8 mouse cellular contexts compared by ENCODE assay signal in genomic region chr6:126791964-126792363, GRCm38 (mm10). TPM values are rescaled to one million over a fixed set of nuclear protein-coding genes. Genes with fewer than 3 reads are reported as not detected.
DNase-seq lines count a peak whose midpoint lies in the region; ATAC-seq and TF ChIP-seq lines count a peak whose summit lies in the region.

No protein-coding gene starts in this region.

- no peak overlapping the region for H3K9ac ChIP-seq in neural tube, embryonic 11.5 days (ENCODE audit: low read length)
- no peak overlapping the region for H3K9ac ChIP-seq in lung, embryonic 15.5 days

- H3K36me3 ChIP-seq in neural tube, embryonic 11.5 days (ENCODE audit: control insufficient read depth, insufficient read depth, low read length): no peaks in the 10 kb centered on the region
- H3K36me3 ChIP-seq in kidney, adult 2 months (ENCODE audit: control insufficient read depth, insufficient read depth, low read length): no peaks in the 10 kb centered on the region
- no peaks in the 10 kb centered on the region for H3K36me3 ChIP-seq in lung, embryonic 15.5 days

- no peaks in the 10 kb centered on the region for H3K27me3 ChIP-seq in neural tube, embryonic 11.5 days (ENCODE audit: control insufficient read depth, insufficient read depth, low read length)
- no peaks in the 10 kb centered on the region for H3K27me3 ChIP-seq in kidney, adult 2 months (replicated peaks; ENCODE audit: control insufficient read depth, insufficient read depth, low read length)
- no peaks in the 10 kb centered on the region for H3K27me3 ChIP-seq in lung, embryonic 15.5 days

- H3K4me1 ChIP-seq in neural tube, embryonic 11.5 days (ENCODE audit: control insufficient read depth, insufficient read depth, low read length): no peaks in the 10 kb centered on the region
- H3K4me1 ChIP-seq in embryonic fibroblast, embryonic 13.5 days (ENCODE audit: control insufficient read depth, insufficient read depth, low read length): no peaks in the 10 kb centered on the region
- H3K4me1 ChIP-seq in kidney, adult 2 months (ENCODE audit: control insufficient read depth, insufficient read depth, low read length): no peaks in the 10 kb centered on the region
- H3K4me1 ChIP-seq in lung, embryonic 15.5 days: no peaks in the 10 kb centered on the region

- H3K4me2 ChIP-seq in neural tube, embryonic 11.5 days (ENCODE audit: low read depth): no peak overlapping the region
- H3K4me2 ChIP-seq in lung, embryonic 15.5 days: peak overlapping the region; percentile 46

- H3K9me3 ChIP-seq in neural tube, embryonic 11.5 days (ENCODE audit: control insufficient read depth, low read length): no peaks in the 10 kb centered on the region
- no peaks in the 10 kb centered on the region for H3K9me3 ChIP-seq in lung, embryonic 15.5 days

- no peak overlapping the region for H3K27ac ChIP-seq in neural tube, embryonic 11.5 days (ENCODE audit: low read depth, low read length)
- H3K27ac ChIP-seq in embryonic fibroblast, embryonic 13.5 days (ENCODE audit: insufficient read depth, low read length): no peak overlapping the region
- H3K27ac ChIP-seq in kidney, adult 2 months (ENCODE audit: insufficient read depth, low read depth, low read length): no peak overlapping the region
- H3K27ac ChIP-seq in lung, embryonic 15.5 days: no peak overlapping the region

- TF ChIP-seq CTCF in embryonic fibroblast, embryonic 13.5 days (IDR thresholded peaks at IDR 0.05; ENCODE audit: borderline replicate concordance, insufficient read depth, low read length): peak; percentile 24; the same call in 1 of the 2 replicates
- TF ChIP-seq CTCF in kidney, adult 2 months (conservative IDR thresholded peaks at IDR 0.05; ENCODE audit: insufficient read depth, insufficient read length, low read depth, low read length): peak; percentile 49

- H3K4me3 ChIP-seq in neural tube, embryonic 11.5 days (ENCODE audit: low read depth, low read length): no peak overlapping the region
- H3K4me3 ChIP-seq in embryonic fibroblast, embryonic 13.5 days (ENCODE audit: insufficient read depth, low read length): peak overlapping the region; percentile 30; the same call in 1 of the 2 replicates
- H3K4me3 ChIP-seq in kidney, adult 2 months (ENCODE audit: insufficient read depth, low read depth, low read length): peak overlapping the region; percentile 23; the same call in 1 of the 2 replicates
- H3K4me3 ChIP-seq in lung, embryonic 15.5 days: peak overlapping the region; percentile 28

- 39% methylated on average over 12 of the region's 12 CpGs for WGBS in neural tube, embryonic 11.5 days
- 31% methylated on average over 12 of the region's 12 CpGs for WGBS in kidney, adult 2 months
- WGBS in lung, embryonic 15.5 days: 25% methylated on average over 12 of the region's 12 CpGs

- no peak for TF ChIP-seq POLR2A in embryonic fibroblast, embryonic 13.5 days (IDR thresholded peaks at IDR 0.05; ENCODE audit: low read depth, low read length)
- no peak for TF ChIP-seq POLR2A in kidney, adult 2 months (IDR thresholded peaks at IDR 0.05; ENCODE audit: low read depth, low read length)

- DNase-seq in neural tube, embryonic 11.5 days (ENCODE audit: low spot score): peak; percentile 26
- DNase-seq in neural tube, embryonic 10.5 days (ENCODE audit: extremely low spot score, low spot score): no peak
- peak; percentile 45 for DNase-seq in ZHBTc4 (ENCODE audit: low read depth, low spot score)
- peak; percentile 40 for DNase-seq in kidney, adult 2 months
- DNase-seq in testis, postnatal 10 days (ENCODE audit: low spot score): peak; percentile 45
- no peak for DNase-seq in gastrocnemius, postnatal 10 days

- ATAC-seq in neural tube, embryonic 11.5 days (ENCODE audit: insufficient read depth, low FRiP score, low TSS enrichment): no peak
- ATAC-seq in lung, embryonic 15.5 days (ENCODE audit: borderline replicate concordance, extremely low read depth, low FRiP score, low TSS enrichment): no peak

RNA-seq across cellular contexts. Expression of gene Kcna6, which starts 51.5 kb away (rescaled TPM):
- 7.7 and 10.5 TPM in 2 replicates for polyA plus RNA-seq in neural tube, embryonic 11.5 days (2014; fragmentation: Nextera tagmentation; extraction: Ambion mirVana)
- 1.8 and 2.2 TPM in 2 replicates for polyA plus RNA-seq in embryonic fibroblast, embryonic 13.5 days (2011; ENCODE audit: insufficient read length, low read depth, missing spikeins)
- polyA plus RNA-seq in kidney, adult 2 months (2012; rRNA removed): 0.46 and 0.59 TPM in 2 replicates
- 1.2 and 1.6 TPM in 2 replicates for polyA plus RNA-seq in lung, embryonic 15.5 days (2015; fragmentation: Nextera tagmentation; extraction: Ambion mirVana)
- total RNA-seq in gastrocnemius, postnatal 10 days (2021): 1 to 10 TPM; 3.9 to 4.0 TPM

RNA-seq across cellular contexts. Expression of gene Ndufa9, which starts 57.0 kb away (rescaled TPM):
- 194 and 195 TPM in 2 replicates for polyA plus RNA-seq in neural tube, embryonic 11.5 days (2014; fragmentation: Nextera tagmentation; extraction: Ambion mirVana)
- 81.9 and 85.4 TPM in 2 replicates for polyA plus RNA-seq in embryonic fibroblast, embryonic 13.5 days (2011; ENCODE audit: insufficient read length, low read depth, missing spikeins)
- polyA plus RNA-seq in kidney, adult 2 months (2012; rRNA removed): 280 and 346 TPM in 2 replicates
- 205 and 206 TPM in 2 replicates for polyA plus RNA-seq in lung, embryonic 15.5 days (2015; fragmentation: Nextera tagmentation; extraction: Ambion mirVana)
- 100 to 1,000 TPM; 241 to 292 TPM for total RNA-seq in gastrocnemius, postnatal 10 days (2021)

Comparison
In these comparisons a context has a peak if more than half of its experiments do, and no peak if none do; other contexts are left out.
1. DNase-seq: peak in neural tube, embryonic 11.5 days (single experiment), ZHBTc4 (single experiment), kidney, adult 2 months (single experiment) and testis, postnatal 10 days (single experiment); none in neural tube, embryonic 10.5 days (single experiment) and gastrocnemius, postnatal 10 days (single experiment).